Mouse (Mus musculus): ENCODE measurements at regions not wholly inside any gene's neighbourhood (a gene's known extent, or its start where the extent isn't known, plus 50 kb on each side); places are given as distances from the start of the nearest gene placed in this dataset.

GRCm38 (mm10) chr3:58311104-58311685, 103.3 kb upstream of the Tsc22d2 start:
- DNase-seq (ENCODE audit: low read depth, low spot score): no peak

DNA sequence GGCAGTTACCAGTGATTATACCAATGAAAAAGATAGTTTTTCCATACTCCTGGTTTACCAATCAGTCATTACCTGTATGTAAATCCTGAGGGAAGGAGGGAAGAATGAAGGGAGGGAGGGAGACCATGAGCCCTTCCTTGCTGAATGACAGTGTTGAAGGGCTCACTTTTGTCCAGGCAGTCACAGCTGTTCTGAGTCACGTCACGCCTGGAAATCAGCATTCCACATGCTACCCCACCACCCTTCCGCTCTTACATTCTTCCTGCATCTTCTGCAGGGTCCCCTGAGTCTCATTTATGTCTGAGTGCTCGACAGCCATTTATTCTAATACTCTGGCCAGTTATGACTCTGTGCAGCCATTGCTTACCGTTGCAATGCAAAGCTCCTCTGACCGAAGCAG, 101.9 kb upstream of the Tsc22d2 start:
- DNase-seq (ENCODE audit: low read depth, low spot score): no peak

GRCm38 (mm10) chr3:58315236-58315635, 99.3 kb upstream of the Tsc22d2 start:
- no peak for DNase-seq (ENCODE audit: low read depth, low spot score)

- no peak for DNase-seq (ENCODE audit: low read depth, low spot score)
Measured at GRCm38 (mm10) chr3:58317240-58317639, 97.3 kb upstream of the Tsc22d2 start.

- DNase-seq (ENCODE audit: low read depth, low spot score): no peak
Measured at GRCm38 (mm10) chr3:58318756-58319155, 95.8 kb upstream of the Tsc22d2 start.

GRCm38 (mm10) chr3:58319463-58319862, 95.1 kb upstream of the Tsc22d2 start:
- no peak for DNase-seq (ENCODE audit: low read depth, low spot score)

- no peak for DNase-seq (ENCODE audit: low read depth, low spot score)
Measured at GRCm38 (mm10) chr3:58320812-58321211, 93.7 kb upstream of the Tsc22d2 start.

DNA sequence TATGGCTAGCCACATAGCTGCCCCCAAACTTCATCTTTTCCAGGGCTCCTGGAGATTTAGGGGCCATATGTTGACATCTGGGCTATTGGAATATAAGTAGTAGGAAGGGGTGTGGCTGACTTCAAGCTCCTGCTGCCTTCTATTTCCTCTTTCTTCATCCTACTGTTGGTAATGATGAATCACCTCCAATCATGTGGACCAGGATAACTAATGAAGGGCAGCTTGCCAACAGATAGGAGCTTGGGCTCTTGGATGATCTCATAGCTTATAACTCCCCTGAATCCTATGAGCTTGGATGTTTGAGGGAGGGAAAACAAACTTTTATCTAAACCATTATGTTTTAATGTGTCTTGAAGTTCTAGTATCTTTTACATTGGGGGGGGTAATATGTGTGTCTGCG, 92.2 kb upstream of the Tsc22d2 start:
- no peak for DNase-seq (ENCODE audit: low read depth, low spot score)

DNA sequence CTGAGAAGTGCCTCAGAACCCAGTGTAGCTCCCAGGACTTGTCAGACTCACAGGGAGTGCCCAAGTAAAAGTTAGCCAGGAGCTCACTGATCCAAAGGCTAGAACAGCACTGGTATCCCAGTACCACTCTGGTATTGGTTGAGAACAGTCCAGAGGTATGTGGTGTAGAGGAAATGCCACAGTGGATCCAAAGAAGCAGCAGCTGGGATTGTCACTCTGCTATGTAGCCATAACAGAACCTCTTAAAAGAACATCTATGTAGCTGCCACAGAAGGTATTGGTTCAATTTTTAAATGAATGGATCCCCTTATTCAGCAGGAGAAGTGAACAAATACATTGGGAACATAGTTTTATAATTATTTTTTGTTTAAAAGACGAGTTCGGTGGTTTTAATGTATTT, 86.8 kb upstream of the Tsc22d2 start:
- DNase-seq (ENCODE audit: low read depth, low spot score): no peak

- DNase-seq (ENCODE audit: low read depth, low spot score): no peak
Measured at GRCm38 (mm10) chr3:58330186-58330585, 84.3 kb upstream of the Tsc22d2 start.

- no peak for DNase-seq (ENCODE audit: low read depth, low spot score)
Measured at GRCm38 (mm10) chr3:58333997-58334396, 80.5 kb upstream of the Tsc22d2 start.

GRCm38 (mm10) chr3:58335277-58335676, 79.2 kb upstream of the Tsc22d2 start:
- no peak for DNase-seq (ENCODE audit: low read depth, low spot score)

DNA sequence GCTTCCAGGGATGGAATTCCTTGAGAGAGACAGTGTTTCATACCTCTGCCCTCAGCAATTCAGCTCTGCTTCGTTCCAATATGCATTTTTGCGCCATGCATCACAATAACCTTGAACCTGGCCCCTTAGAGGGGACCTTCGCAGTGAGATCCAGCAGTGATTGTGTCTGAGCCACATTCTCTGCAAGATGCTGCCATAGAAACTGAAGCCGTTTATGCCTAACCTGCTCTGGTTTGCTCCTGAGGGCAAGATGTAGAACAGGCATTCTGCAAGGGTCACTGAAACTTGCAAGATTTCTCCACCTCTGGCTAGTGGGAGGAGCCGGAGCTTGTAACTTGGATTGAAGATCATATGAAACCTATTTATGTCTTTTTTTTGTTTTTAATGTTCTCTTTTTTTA, 78.4 kb upstream of the Tsc22d2 start:
- DNase-seq (ENCODE audit: low read depth, low spot score): no peak

DNA sequence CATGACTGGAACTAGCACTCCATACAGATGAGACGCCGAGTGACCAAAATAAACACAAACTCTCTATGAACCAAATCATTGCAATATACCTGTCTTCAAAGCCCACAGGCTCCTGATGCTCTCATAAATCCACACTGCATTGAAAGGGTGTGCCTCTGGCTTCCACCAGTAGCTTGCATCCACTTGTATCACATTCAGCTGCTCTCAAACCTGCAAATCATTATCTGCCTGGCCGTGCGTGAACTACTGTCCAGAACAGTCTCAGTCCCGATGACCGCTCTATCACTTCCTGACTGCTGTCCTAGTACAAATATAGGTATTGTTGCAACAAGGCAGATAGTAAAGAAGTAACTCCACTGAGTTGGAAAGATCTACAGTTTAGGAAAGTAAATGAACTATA, 77.9 kb upstream of the Tsc22d2 start:
- DNase-seq (ENCODE audit: low read depth, low spot score): no peak

GRCm38 (mm10) chr3:58338976-58339375, 75.5 kb upstream of the Tsc22d2 start:
- DNase-seq (ENCODE audit: low read depth, low spot score): no peak

- DNase-seq (ENCODE audit: low read depth, low spot score): no peak
Measured at GRCm38 (mm10) chr3:58342096-58342495, 72.4 kb upstream of the Tsc22d2 start.

DNA sequence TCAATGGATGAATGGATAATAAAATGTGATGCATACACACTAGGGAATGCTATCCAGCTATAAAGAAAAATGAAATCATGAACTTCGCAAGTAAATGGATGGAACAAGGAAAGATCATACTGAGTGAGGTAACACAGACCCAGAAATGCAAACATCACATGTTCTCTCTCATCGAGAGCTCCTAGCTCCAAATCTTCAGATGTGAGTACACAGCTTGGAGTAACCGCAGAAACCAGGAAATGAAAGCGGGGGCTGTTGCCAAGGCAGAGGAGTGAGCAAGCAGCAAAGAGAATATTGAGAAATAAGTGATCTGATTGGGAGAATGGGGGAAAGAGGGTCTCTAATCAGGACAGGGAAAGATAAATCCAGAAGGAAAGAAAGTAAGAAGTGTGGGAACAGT, 52.0 kb upstream of the Tsc22d2 start:
- DNase-seq (ENCODE audit: low read depth, low spot score): no peak

DNA sequence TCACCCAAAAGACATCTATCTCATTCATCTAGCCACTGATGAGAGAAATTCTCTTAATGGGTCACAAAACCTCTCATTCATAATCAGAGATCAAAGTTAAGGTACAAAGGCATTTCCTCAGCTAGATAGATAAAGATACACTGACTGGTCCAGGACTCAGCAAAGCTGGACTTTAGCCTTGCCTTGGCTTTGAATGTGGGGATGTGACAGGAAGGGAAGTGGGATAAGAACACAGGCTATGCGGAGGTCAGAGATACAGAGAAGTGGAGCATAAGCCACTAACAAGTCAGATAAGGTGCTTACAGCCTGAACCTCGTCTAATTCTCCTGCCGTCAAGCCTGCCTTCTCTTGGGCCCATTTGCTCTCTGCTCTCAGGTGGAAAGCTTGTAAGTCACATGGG, 50.0 kb upstream of the Tsc22d2 start:
- DNase-seq (ENCODE audit: low read depth, low spot score): no peak

Data from retina, postnatal 7 days (tissue).